Mouse (Mus musculus) granulocyte monocyte progenitor cell, adult 5-6 weeks (primary cell): ENCODE measurements around the gene Aass. TPM values are rescaled to one million over a fixed set of nuclear protein-coding genes. Genes with fewer than 3 reads are reported as not detected.
"Not testable (repeated sequence)": the region's sequence is repeated elsewhere in the genome, so short reads cannot be mapped to it uniquely, and the experiment has no call there.

Experiments used
- ATAC-seq: replicated peaks from 2 replicates; pipeline ENCODE4 v1.8.0; 2016; ENCODE audit warnings: mild to moderate bottlenecking, moderate TSS enrichment, inconsistent platforms; ENCODE audit not compliant: poor library complexity, severe bottlenecking
- total RNA-seq, 2 experiments: library from RNA; stranded (forward) in 1 of 2; stranded (reverse) in 1 of 2; fragments of 200-712, 200-1000 nt in 1 of 2; fragments of >200 nt in 1 of 2; fragmentation: Nextera tagmentation in 1 of 2; gene quantifications; 2 replicates each; pipeline ENCODE4 v1.2.3; 2014 to 2017

Aass gene
- not detected in 2 replicates for total RNA-seq (2014; fragmentation: Nextera tagmentation)
- not detected in 2 replicates for total RNA-seq (2017)

GRCm38 (mm10) chr6:23132573-23133181 is at the start of gene Aass:
Aass (minus strand) TSS chr6:23132986.
- ATAC-seq = no peak

- ATAC-seq = no peak
Measured at GRCm38 (mm10) chr6:23180096-23180495, 47.3 kb upstream of the Aass start.

GRCm38 (mm10) chr6:23163824-23164223 is 31.0 kb upstream of the Aass start:
- peak; percentile 55 for ATAC-seq

GRCm38 (mm10) chr6:23156357-23156756 is 23.6 kb upstream of the Aass start:
- peak; percentile 50; the same call in 1 of the 2 replicates for ATAC-seq

GRCm38 (mm10) chr6:23153112-23153511 is 20.3 kb upstream of the Aass start:
- no peak for ATAC-seq

GRCm38 (mm10) chr6:23147221-23147620 is 14.4 kb upstream of the Aass start:
- ATAC-seq = no peak

- ATAC-seq = no peak
Measured at GRCm38 (mm10) chr6:23143980-23144379, 11.2 kb upstream of the Aass start.

GRCm38 (mm10) chr6:23131015-23131414 is 1.8 kb downstream of the Aass start:
- no peak for ATAC-seq

- no peak for ATAC-seq
Measured at GRCm38 (mm10) chr6:23129201-23129600, 3.6 kb downstream of the Aass start.

GRCm38 (mm10) chr6:23126706-23127105 is 6.1 kb downstream of the Aass start:
- ATAC-seq = no peak

- ATAC-seq = no peak
Measured at GRCm38 (mm10) chr6:23125831-23126230, 7.0 kb downstream of the Aass start.

- ATAC-seq = no peak
Measured at GRCm38 (mm10) chr6:23124823-23125222, 8.0 kb downstream of the Aass start.

- ATAC-seq = no peak
Measured at GRCm38 (mm10) chr6:23122934-23123333, 9.9 kb downstream of the Aass start.

- ATAC-seq = no peak
Measured at GRCm38 (mm10) chr6:23114781-23115180, 18.0 kb downstream of the Aass start.

GRCm38 (mm10) chr6:23107069-23107468 is 25.7 kb downstream of the Aass start:
- no peak for ATAC-seq

- ATAC-seq = no peak
Measured at GRCm38 (mm10) chr6:23106373-23106772, 26.4 kb downstream of the Aass start.

GRCm38 (mm10) chr6:23090346-23091055 is 42.3 kb downstream of the Aass start:
- not testable (repeated sequence) for ATAC-seq

GRCm38 (mm10) chr6:23089292-23089691 is 43.5 kb downstream of the Aass start:
- not testable (repeated sequence) for ATAC-seq

GRCm38 (mm10) chr6:23084587-23085421 is 48.0 kb downstream of the Aass start:
- ATAC-seq = no peak

- ATAC-seq = no peak
Measured at GRCm38 (mm10) chr6:23079991-23080680, 52.6 kb downstream of the Aass start.
